Mouse (Mus musculus) embryo, embryonic 10.5 days (tissue): ENCODE results near the gene Isg20.

Experiments
- DNase-seq: peaks from one replicate; pipeline ENCODE4 v3.0.0-alpha.2; 2015; ENCODE audit warnings: low spot score

The Isg20 gene

GRCm38 (mm10) chr7:78904175-78904574 is 9.0 kb upstream of the Isg20 start:
- DNase-seq: no peak

GRCm38 (mm10) chr7:78909026-78909425 is 4.2 kb upstream of the Isg20 start:
- no peak for DNase-seq

GRCm38 (mm10) chr7:78910336-78911098 is 2.7 kb upstream of the Isg20 start:
- peak; percentile 13 for DNase-seq

GRCm38 (mm10) chr7:78911209-78911608 is 2.0 kb upstream of the Isg20 start:
- no peak for DNase-seq

- DNase-seq: peak; percentile 66
Measured at GRCm38 (mm10) chr7:78912253-78912973, 811 bp upstream of the Isg20 start.

- no peak for DNase-seq
Measured at GRCm38 (mm10) chr7:78913649-78914544, 673 bp downstream of the Isg20 start.

GRCm38 (mm10) chr7:78914545-78914845 is 1.3 kb downstream of the Isg20 start:
- no peak for DNase-seq

- no peak for DNase-seq
Measured at GRCm38 (mm10) chr7:78914896-78915510, 1.8 kb downstream of the Isg20 start.

- no peak for DNase-seq
Measured at GRCm38 (mm10) chr7:78918686-78919085, 5.5 kb downstream of the Isg20 start.

- DNase-seq: no peak
Measured at GRCm38 (mm10) chr7:78922506-78922905, 9.3 kb downstream of the Isg20 start.

- DNase-seq: peak; percentile 92
Measured at GRCm38 (mm10) chr7:78924300-78924699, 11.1 kb downstream of the Isg20 start.

- no peak for DNase-seq
Measured at GRCm38 (mm10) chr7:78924796-78925195, 11.6 kb downstream of the Isg20 start.

GRCm38 (mm10) chr7:78925680-78926079 is 12.5 kb downstream of the Isg20 start:
- no peak for DNase-seq

GRCm38 (mm10) chr7:78926156-78926555 is 12.9 kb downstream of the Isg20 start:
- no peak for DNase-seq

GRCm38 (mm10) chr7:78927266-78927665 is 14.0 kb downstream of the Isg20 start:
- no peak for DNase-seq

GRCm38 (mm10) chr7:78938957-78939602 is 25.9 kb downstream of the Isg20 start:
- DNase-seq: no peak

- DNase-seq: no peak
Measured at GRCm38 (mm10) chr7:78940971-78941370, 27.7 kb downstream of the Isg20 start.

- no peak for DNase-seq
Measured at GRCm38 (mm10) chr7:78942544-78942943, 29.3 kb downstream of the Isg20 start.

GRCm38 (mm10) chr7:78953886-78954572 is 40.8 kb downstream of the Isg20 start:
- no peak for DNase-seq

GRCm38 (mm10) chr7:78954619-78955018 is 41.4 kb downstream of the Isg20 start:
- no peak for DNase-seq

GRCm38 (mm10) chr7:78955086-78955485 is 41.9 kb downstream of the Isg20 start:
- DNase-seq: no peak
